Mouse (Mus musculus): ENCODE results near the gene Pth2.

DNA sequence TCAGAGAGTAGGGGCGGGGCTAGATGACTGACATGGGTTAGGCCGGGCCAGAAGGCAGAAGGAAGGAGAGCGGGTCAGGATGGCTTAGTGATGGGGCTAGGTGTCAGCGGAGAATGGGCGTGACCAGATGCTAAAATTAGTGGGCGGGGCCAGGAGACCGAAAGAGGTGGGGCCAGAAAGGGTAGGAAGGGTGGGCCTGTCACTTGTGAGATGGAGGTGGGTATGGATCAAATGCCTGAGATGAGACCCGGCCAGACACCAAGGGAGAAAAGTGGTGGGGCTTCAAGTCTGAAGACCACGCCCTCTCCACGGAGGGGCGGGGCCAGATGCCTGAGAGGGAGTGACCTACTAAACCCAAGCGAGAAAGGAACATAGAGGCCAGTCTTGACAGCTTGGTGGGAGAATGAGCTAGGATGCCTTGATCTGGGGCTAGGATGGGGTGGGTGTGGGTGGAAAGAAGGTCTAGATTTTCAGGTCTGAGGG, 46.2 kb upstream of the Pth2 start:
- TF ChIP-seq EP300 (IDR thresholded peaks at IDR 0.05; ENCODE audit: low read depth) (no peak), CTCF (IDR thresholded peaks at IDR 0.05; ENCODE audit: low read depth) (no peak)

All from heart, postnatal 0 days (tissue).